Mouse (Mus musculus): ENCODE measurements around the gene Hdac4.

The Hdac4 gene

DNA sequence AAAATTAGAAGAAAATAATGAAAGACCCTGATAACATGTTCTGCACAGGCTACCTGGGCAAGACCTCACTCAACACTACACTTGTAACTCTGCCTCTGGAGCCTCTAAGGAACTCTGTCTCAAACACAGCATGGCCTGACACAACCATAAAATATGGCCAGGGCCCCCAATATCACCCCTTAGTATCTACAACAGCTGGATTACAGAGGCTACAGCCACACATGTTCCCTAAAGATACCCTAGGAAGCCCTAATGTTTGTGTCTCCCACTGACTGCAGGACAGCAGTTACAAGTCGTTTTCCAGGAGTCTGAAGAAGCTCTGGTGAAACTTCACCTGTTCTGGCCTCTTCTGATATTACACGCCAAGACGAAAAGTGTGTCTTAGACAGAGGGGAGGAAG lies 65.7 kb downstream of the Hdac4 start:
- no peak for DNase-seq

DNA sequence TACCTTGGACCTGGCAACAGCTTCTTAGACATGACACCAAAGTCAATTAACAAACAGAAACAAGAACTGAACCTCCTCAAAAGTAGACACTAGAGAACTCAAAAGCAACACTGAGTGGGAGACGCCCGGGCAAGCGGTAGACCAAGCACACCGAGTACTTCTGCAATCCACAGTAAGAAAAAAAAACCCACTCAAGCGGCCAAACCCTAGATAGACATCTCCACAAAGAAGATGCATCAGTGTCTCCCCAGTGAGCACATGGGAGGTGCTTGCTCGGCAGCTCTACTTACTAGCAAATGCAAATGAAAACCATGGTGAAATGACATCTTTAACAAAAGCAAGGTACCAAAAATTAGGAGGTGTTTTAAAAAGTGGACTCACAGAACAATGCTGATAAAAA lies 67.7 kb downstream of the Hdac4 start:
- no peak for DNase-seq

DNA sequence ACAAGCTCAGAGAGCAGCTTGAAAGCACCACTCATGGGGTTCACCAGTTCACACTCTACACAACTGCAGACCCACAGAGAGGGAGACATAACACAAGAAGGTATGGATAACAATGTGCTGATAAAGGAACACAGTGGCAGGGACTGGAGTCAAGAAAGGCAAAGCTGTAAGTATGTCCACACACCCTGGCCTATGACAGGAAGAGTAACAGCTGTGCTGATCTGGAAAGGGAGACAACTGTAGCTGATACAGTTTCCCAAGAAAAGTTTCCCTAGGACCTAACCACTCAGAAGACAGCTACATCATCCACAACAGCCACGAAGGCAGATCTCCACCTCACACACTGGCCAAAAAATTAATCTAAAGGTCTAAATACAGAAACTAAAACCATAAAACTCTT lies 68.1 kb downstream of the Hdac4 start:
- no peak for DNase-seq

DNA sequence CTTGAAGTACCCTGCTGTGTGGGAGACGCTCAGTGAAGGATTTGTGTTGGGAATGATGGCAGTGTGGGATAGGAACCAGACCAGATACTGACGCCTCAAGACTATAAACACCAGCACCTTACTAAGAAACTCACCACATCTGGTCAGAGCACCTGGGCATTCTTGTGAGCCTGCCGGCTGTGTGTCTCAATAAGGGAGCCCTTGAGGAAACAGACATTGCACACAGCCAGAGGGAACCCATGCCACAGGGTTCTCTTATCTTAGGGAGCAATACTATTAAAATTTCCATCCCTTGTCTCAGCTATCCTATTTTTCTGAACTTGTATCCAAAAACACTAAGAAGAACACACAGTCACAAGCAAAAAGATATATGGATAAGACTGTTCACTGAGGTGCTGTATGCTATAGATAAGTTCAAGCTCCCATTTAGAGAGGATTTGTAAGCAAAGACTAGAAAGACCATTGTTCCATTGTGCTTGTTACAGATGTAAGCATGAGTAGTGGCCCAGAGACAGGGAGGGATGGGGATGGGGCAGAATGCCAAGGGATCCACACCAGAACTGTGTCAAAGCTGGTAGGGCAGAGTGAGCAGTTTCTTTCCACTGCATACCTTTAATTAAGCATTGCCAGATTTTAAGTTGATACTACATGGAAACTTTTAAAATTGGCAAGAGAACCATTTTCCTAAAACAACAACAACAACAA lies 70.8 kb downstream of the Hdac4 start:
- DNase-seq, result no peak

DNA sequence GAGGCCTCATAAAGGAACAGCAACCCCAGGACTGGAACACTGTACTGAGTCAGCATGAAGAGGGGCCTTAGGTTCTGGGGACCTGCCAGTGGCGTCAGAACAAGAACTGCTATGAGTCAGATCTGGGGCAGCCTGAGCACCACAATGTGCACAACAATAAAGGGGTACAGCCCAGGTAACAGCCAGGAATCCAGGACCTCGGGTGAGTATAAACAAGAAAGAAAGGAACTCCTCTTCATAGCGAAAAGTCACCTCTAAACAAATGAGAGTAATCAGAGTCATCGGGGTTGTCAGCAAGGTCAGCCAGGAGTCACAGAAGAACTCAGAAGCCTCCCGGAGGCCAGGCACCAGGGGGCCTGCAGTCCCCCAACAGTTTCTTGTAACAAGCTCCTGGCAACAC lies 76.2 kb downstream of the Hdac4 start:
- DNase-seq, result no peak

DNA sequence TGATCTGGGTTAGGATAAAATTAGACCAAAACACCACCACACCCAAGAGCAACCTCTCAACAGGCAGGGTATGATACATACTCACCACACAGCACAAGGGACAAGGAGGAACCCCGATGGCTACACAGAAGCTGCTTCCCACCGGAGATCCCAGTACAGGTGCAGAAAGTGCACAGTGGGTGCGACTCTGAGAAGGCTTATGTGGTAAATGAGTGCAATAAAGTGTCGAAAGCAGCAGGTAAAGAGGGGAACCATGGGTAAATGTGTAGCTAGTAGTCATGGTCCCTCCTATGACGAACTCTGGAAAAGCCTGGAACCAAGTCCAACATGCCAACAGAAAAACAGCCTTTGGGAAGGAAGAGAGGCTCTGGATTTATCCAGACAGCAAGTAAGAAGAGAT lies 77.9 kb downstream of the Hdac4 start:
- no peak for DNase-seq

DNA sequence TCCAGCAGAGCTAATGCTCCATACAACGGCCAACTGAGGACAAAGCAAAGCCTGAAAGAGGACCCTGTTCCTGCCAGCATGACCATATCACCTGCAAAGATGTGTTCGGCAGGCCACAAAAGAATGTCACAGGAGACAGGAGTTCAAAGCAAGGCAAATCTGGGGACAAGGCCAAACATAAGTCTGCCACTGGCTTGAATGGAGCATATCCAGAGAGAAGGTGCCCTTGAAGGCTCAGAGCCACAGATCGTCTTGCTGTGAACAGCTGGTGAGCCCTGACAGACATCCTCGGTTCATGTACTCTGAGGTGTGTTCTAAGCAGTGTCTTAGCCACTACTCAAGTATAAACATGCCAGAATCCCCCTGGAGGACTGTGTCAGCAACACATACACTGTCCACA lies 79.3 kb downstream of the Hdac4 start:
- DNase-seq, result no peak

DNA sequence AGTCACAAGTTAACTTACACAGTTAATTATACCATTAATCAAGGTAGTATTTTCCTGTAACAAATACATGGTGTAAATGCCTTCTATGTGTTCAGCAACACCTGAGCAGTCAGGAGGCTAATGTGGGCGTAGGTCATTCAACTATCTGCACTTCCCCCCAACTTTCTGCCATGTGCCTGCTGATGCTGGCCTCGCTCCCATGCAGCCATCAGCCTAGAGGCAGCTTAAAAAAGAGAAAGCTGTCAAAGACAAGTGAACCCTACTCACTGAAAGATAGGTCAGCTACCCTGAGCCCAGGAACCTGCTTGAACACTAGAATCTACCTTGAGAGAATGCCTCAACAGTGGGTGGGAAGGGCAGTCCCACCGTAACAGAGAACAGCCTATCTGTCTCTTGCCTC lies 81.4 kb downstream of the Hdac4 start:
- DNase-seq, result no peak

DNA sequence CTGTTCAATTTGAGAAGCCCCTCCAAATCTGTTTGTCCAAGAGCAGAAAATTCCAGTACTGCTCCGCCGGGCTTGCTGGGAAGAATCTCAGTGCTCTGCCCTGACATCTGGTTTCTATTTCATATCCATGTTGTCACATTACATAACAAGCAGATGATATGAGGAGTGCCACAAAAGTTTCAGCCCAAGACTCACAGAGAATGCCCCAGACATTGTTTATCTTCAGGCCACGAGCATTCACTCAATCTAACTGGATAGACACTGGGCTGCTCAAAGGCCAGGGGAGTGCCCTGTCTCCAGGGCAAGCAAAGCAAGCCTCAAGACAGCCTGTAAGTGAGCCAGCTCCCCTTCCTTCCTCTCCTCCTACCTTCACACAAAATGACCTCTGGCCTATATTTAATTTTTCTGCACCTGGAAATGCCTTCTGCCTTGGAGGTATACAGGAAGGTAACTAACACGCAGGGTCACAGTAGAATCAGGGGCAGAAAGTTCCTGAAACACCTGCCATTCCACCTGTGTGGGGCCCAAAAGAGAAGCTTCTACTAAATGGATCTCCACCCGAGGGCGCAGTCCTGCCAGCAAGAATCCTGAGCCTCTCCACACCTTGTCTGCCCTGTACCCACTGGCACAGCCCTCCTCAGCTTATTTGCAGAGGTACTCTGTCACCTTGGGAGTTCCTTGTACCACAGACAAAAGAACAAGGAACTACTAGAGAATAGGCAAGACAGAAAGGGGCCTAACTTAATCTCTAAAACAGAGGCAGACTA lies 82.1 kb downstream of the Hdac4 start:
- no peak for DNase-seq

DNA sequence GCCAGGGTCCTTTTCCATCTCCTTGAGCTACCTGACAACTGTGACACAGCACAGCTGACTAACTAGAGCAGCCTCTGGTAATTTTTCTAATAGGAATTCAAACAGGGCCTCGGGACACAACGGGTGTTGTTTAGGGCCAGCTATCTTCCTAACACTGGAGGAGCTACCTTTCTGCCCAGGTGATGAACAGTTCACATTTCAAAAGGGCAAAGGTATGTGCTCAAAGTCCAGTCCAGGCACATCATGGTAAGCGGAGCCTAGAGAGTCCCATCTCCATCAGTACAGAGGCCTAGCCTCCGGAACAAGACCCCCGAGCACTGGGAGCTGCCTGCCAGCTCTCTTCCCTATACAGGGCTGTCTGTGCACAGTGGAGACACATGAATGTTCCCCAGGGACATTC lies 82.9 kb downstream of the Hdac4 start:
- DNase-seq, result no peak

DNA sequence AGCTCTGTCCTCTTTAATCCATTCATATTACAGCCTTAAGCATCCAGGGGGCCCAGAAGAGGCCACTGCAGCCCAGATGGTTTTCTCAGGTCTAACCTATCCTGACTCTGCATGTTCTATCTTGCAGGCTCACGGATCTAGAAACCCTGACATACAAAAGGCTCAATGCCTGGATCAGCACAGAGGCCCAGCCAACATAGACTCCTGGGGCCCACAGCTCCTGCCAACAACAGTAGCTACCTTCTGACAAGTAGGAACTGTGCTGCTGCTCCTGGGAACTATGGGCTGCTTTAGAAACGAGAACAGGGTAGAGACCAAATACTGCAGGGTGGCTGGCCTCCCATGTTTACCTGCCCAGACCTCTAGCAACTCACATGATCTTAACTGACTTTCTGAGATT lies 83.9 kb downstream of the Hdac4 start:
- peak; percentile 56 to 62 for DNase-seq

DNA sequence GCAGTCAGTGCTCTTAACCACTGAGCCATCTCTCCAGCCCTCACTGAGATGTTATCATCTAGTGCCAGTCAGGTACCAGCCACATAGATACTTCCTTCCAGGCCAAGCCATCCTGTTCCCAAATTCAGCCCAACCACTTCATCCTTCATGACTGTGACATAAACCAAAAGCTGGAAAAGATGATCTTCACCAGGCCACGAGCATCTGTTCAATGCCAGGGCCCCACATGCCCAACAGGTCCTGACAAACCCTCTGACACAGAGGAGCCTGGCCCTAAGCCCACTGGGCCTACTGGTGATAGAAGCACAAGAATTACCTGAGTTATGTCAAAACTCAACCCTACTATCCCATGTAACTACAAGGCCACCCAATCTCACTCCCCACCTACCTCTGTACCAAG lies 84.5 kb downstream of the Hdac4 start:
- peak in 1 of 2 experiments; percentile 41 for DNase-seq

DNA sequence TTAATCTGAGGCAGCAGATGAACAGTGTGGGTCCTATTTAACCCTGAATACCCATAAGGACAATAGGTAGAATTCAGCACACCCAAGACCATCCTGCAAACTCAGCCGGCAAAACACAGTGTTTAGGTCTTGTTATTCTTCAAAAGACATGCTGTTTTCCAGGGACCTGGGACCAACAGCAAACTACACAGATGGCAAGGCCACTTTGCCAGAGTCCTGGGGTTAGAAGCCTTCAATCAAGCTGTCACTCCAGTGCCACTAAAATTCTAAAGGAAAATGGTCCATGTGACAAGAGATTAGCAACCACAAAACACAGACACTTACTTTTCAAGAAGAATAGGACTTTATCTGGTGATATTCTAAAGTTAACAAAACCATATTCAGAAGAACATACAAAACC lies 86.3 kb downstream of the Hdac4 start:
- DNase-seq, result peak; percentile 79 to 84

DNA sequence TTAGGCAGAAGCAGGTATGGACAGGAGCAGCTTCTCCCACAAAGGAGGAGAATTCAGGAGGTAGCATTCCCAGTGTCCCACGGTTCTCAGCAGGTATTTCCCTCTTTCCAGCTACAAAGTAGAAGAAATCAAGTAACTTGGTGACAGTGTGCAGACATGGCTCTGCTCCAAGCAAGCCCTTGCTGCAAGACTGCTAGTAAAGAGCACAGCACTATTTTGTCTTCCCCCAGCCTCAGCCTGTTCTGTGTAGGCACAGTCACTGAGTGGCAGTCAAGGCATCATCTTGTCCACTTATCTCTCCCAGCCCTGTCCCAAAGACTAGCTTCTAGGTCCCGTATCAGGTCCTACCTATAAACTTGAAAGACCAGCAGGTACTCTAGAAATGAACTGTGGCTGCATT lies 86.9 kb downstream of the Hdac4 start:
- peak in 1 of 2 experiments; percentile 38 for DNase-seq

DNA sequence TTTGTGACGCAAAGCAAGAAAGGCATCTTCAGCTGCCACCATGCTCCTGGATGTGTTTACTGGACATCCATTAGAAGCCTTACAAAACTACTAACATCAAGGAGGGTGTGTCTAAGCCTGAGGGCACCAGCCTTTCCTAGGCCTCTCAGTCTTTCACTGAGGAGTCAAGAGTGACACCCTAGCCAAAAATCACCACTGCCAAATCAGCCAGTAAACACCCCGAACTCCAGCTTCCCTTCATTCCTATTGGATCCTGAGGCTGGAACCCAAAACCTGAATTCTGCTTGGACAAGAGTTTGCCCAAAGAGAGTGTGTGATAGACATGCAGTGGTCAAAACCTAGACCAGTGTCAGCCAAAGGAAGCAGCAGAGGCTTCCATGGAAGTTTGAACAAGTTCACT lies 87.5 kb downstream of the Hdac4 start:
- no peak for DNase-seq

DNA sequence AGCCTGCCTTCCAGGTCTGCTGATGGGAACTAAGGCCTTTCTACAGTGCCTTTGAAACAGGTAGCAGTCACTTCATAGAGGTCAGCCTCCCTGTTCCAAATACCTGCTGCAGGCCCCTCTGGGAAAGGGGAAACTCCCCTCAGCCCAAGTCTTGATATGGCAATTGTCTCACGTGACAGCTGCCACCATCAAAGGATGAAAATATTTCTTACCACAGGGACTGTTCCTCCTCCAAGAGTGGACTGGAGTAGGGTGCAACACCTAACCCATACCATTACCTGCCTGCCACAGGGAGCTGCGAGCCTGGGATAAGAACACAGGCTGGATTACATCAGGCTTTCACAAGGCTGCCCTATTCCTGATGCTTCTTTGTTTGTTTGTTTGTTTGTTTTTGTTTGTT lies 88.0 kb downstream of the Hdac4 start:
- no peak for DNase-seq

DNA sequence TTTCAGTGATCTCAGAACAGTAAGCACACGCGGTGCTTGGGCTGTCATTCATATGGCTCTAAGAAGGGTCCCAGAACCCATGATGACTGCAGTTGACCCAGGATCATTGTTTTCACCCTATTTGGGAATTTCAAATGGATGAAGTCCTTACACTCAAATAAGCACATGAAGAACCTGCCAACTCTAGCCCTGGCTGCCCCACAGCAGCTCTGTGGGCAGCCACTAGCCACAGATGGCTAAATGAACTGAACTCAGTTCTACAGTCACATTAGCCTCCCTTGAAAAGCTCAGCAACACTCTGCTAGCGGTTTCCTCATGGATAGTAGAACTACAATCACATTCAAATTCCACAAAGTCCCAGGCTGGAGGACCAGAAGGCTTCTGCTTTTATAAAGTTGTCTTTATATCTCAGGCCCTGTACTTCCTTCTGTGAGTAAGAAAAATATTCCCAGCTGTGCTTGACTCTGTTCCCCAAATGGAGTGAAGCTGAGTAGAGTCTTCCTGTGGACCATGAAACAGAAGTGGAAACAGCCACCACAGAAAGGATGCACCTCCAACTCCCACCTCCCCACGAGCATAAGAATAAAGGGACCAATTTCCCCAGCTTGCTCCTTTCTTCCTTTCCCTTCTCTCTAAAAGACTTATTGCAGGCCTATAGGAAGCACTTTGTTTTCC lies 88.9 kb downstream of the Hdac4 start:
- DNase-seq, result peak; percentile 67 to 78

DNA sequence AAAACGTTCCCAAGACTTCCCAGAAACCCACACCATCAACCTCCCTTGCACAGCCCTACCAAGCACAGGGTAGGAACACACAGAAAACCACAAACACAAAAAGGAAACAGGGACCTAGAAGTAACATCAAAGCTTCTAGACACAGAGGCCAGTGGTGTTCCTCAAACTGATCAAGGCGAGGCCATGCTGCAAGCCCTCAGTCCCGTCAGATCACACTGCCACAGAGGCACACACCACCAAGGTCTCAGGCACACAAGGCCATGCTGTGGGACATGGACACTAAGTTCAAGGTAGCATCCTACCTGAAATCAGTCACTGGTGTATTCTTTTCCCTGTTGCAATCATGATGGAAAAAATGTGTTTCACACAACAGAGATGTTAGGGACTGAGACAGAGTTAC lies 90.8 kb downstream of the Hdac4 start:
- DNase-seq, result no peak

DNA sequence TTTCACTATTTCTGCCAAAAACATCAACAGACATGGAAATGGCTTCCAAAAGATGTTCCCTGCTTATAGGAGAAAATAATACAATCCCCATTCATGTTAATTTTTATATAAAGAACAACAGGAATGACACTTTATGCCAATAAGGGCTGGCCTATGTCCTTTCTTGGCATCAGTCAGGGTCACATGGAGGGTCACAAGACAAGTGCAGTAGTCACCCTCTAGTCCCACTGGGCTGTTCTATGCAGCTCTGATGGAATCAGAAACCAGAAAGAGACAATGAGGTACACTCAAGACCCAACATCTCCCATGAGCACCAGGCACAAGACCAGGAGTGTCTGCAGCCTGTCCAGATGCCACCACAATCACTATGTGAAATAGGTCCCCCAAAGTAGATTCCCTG lies 91.5 kb downstream of the Hdac4 start:
- no peak for DNase-seq

DNA sequence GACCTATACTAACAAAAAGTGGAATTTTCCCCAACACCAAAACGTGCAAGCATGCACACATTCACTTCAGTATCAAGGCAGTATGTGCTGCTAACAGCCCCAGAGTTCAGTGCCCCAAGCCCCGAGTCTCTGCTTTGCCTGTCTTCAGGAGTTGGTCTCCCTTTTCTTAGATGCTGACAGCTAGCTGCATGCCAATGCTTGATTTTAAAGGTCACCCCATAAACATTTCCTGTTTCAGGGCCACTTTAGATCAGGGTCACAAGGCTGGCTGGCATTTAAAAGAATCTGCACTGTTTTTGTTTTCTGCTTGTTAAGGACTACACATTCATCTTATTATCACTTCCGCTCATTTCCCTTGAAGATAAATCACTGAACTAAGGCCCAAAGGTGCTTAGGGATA lies 92.1 kb downstream of the Hdac4 start:
- no peak for DNase-seq

DNA sequence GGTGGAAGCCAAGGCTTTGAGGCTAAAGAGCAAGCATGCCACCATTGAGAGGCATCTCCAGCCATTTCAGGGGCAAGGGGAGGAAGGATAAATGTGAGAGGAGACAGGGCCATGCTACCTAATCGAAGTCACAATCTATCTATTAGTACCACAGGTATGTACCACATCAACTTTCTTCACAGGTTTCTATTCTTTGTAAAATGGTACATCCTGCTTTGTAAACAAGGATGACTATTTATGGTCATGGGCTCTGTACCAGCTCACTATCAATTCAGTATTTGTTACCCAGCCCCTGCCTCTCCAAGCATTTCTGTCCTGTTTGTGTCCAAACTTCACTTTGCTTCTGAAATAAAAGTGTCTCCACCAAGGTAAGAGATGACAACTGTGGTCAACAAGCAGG lies 92.7 kb downstream of the Hdac4 start:
- DNase-seq, result no peak

DNA sequence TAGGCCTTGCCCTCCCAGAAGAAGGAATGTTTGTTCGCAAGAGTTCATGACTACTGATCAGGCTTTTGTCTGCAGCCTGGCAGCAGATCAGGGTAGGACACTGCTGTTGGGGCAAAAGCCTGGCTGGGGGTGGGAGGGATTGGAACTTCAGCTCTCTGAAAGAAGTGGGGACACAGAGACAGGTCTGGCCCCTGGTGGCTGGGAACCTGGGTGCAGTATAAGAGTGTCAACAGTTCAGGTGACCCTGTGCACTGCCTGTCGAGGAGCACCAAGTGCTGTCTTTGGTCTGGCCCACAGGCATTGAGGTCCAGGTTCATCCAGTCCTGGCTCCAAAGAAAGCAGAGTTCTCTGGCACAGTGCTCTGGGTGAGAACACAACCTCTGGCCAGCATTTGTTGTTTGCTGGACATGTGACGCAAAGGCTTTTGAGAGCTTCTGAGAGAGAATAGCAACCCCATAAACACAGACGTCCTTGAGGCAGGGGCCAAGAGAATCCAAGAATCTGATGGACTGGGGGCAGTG lies 95.1 kb downstream of the Hdac4 start:
- no peak for DNase-seq

DNA sequence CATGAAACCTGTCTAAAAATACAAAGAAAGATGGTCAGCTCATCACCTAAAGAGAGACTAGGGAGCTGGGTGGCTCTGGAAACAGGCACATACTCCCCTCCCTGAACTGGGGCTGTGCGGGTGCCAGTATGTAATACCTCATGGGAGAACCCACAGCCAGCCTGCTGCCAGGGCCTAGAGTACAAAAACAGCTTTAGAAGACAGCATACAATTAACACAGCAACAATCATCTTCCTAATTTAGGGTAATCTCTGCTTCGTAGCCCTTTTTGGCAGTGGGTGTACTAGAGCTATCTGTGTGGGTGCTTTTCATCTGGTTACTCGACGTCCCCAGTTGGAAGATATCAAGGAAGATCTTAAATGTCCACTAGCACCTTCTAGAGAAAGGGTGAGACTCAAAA lies 95.5 kb downstream of the Hdac4 start:
- DNase-seq, result no peak

DNA sequence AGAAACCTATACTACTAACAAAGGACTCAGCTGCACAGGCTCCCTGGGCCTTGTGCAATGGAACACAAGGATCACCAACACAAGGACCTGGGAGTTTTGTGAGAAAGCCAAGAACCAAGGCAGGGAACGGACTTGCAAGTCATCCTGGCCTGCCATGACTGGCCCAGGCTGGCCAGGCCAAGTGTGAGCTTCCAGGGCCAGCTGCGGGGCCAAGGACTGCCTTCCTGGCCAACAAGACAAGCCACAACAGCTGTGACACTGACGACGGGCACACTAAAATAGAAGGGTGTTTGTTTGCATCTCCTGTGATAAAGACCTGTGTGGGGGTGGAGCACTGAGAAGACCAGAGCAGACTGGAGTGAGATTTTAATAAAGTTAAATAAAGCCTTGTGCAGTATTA lies 96.0 kb downstream of the Hdac4 start:
- DNase-seq, result peak in 1 of 2 experiments; percentile 35

Measured in cerebellum, postnatal 25 days (tissue).